Mouse (Mus musculus) embryonic facial prominence, embryonic 13.5 days (tissue): ENCODE results near the gene Il6ra. TPM values are rescaled to one million over a fixed set of nuclear protein-coding genes. Genes with fewer than 3 reads are reported as not detected.

Experiments
- ATAC-seq: fragments of 200-750 bp; cut with Nextera tagmentation; 2 replicates; pipeline ENCODE4 v1.8.0; 2017; ENCODE audit warnings: low read depth; ENCODE audit not compliant: insufficient number of reproducible peaks, insufficient read depth, low FRiP score, low TSS enrichment
- H3K27ac ChIP-seq: fragments of 300-500 bp; sonication (generic); 2 replicates; pipeline ENCODE4 v1.5.1; 2015; ENCODE audit warnings: moderate library complexity, mild to moderate bottlenecking, inconsistent platforms
- H3K27me3 ChIP-seq: fragments of 300-500 bp; sonication (generic); 2 replicates; pipeline ENCODE4 v1.6.1; 2015; ENCODE audit warnings: mild to moderate bottlenecking, inconsistent platforms
- H3K36me3 ChIP-seq: fragments of 300-500 bp; sonication (generic); 2 replicates; pipeline ENCODE4 v1.6.1; 2015; ENCODE audit warnings: mild to moderate bottlenecking, inconsistent platforms
- H3K4me1 ChIP-seq: fragments of 300-500 bp; sonication (generic); 2 replicates; pipeline ENCODE4 v1.6.1; 2015; ENCODE audit warnings: inconsistent platforms
- H3K4me2 ChIP-seq: fragments of 300-500 bp; sonication (generic); 2 replicates; pipeline ENCODE4 v1.6.1; 2015; ENCODE audit warnings: moderate library complexity, mild to moderate bottlenecking, inconsistent platforms
- H3K4me3 ChIP-seq: fragments of 300-500 bp; sonication (generic); 2 replicates; pipeline ENCODE4 v1.5.1; 2015; ENCODE audit warnings: mild to moderate bottlenecking, inconsistent platforms
- H3K9ac ChIP-seq: fragments of 300-500 bp; sonication (generic); 2 replicates; pipeline ENCODE4 v1.6.1; 2015; ENCODE audit warnings: mild to moderate bottlenecking, inconsistent platforms
- H3K9me3 ChIP-seq: fragments of 300-500 bp; sonication (generic); 2 replicates; pipeline ENCODE4 v1.6.1; 2016; ENCODE audit warnings: inconsistent platforms
- WGBS: fragments of 180-500 bp; shearing (Covaris S2); methylation state at CpG from one replicate; pipeline ENCODE4 v1.1.7; 2015; ENCODE audit warnings: mixed read lengths; 5-methylcytosine and 5-hydroxymethylcytosine counted together
- polyA plus RNA-seq: library from polyadenylated mRNA; unstranded; fragments of >200 nt; fragmentation: Nextera tagmentation; extraction: Ambion mirVana; gene quantifications from 2 replicates; pipeline ENCODE4 v1.2.1, GENCODE M21; 2015

Gene Il6ra
- polyA plus RNA-seq, 1 experiment from 2014 or later = 1.6 TPM

- Histone ChIP-seq H3K9ac (no peak overlapping the region), H3K36me3 (no peaks in the 10 kb centered on the region), H3K27ac (no peak overlapping the region), H3K4me3 (no peak overlapping the region), H3K4me2 (no peak overlapping the region), H3K4me1 (no peaks in the 10 kb centered on the region), H3K27me3 (peaks cover 9% of the 10 kb centered on the region), H3K9me3 (no peaks in the 10 kb centered on the region)
- ATAC-seq = no peak
- WGBS = 60% methylated on average over 3 of the region's 3 CpGs
Measured at GRCm38 (mm10) chr3:89818605-89819004, 94.4 kb downstream of the Il6ra start.

GRCm38 (mm10) chr3:89817056-89817455, 95.9 kb downstream of the Il6ra start:
- H3K27ac ChIP-seq = no peak overlapping the region
- H3K4me3 ChIP-seq = no peak overlapping the region
- H3K27me3 ChIP-seq = peaks cover 11% of the 10 kb centered on the region
- no peaks in the 10 kb centered on the region for H3K9me3 ChIP-seq
- 61% methylated on average over 4 of the region's 4 CpGs for WGBS
- no peaks in the 10 kb centered on the region for H3K36me3 ChIP-seq
- ATAC-seq = no peak
- no peaks in the 10 kb centered on the region for H3K4me1 ChIP-seq
- H3K9ac ChIP-seq = no peak overlapping the region
- H3K4me2 ChIP-seq = no peak overlapping the region

Other genes with a start within 250 kb of the Il6ra start
- 11.8 and 12.8 TPM in 2 replicates for gene Adar, start 198.2 kb downstream of the Il6ra start, polyA plus RNA-seq
- 1.1 and 1.3 TPM in 2 replicates for gene Chrnb2, start 148.6 kb downstream of the Il6ra start, polyA plus RNA-seq
- gene Ube2q1, start 139.6 kb downstream of the Il6ra start, polyA plus RNA-seq = 13.2 and 14.2 TPM in 2 replicates
- gene She, start 81.8 kb downstream of the Il6ra start, polyA plus RNA-seq = 2.8 and 3.2 TPM in 2 replicates
- gene Atp8b2, start 50.3 kb upstream of the Il6ra start, polyA plus RNA-seq = 16.8 and 17.8 TPM in 2 replicates
- gene Hax1, start 85.6 kb upstream of the Il6ra start, polyA plus RNA-seq = 169 and 173 TPM in 2 replicates
- 146 and 149 TPM in 2 replicates for gene 4933434E20Rik, start 138.4 kb upstream of the Il6ra start, polyA plus RNA-seq
- 231 and 255 TPM in 2 replicates for gene Ubap2l, start 139.4 kb upstream of the Il6ra start, polyA plus RNA-seq
- gene Tpm3, start 159.5 kb upstream of the Il6ra start, polyA plus RNA-seq = 496 and 525 TPM in 2 replicates
- gene Nup210l, start 190.9 kb upstream of the Il6ra start, polyA plus RNA-seq = 0.30 and 0.44 TPM in 2 replicates